Comparison of ENCODE assay signal across 9 mouse cellular contexts in the genomic region with DNA sequence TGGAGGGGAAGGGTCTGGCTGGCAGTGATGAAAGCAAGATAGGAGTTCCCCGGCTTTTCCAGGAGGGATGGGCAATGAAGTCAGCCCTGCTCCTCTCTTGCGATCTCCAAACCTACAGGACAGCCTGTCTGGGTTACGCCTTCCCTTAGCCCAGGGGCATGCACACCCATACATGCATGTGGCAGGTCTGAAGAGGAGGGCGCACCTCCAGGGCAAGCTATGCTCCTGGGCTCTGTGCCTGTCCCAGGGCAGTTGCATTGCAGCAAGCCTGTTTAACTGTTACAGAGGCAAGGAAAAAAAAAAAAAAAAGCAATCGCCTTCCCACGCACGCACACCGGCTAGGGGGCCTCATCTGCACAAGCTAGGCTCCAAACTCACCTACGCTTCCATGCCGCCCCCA.
A peak's percentile ranks its signal among the peaks of the same experiment; 100 is the strongest.
DNase-seq lines count a peak whose midpoint lies in the region; ATAC-seq lines count a peak whose summit lies in the region.
"Had no signal": no experiment of that assay in that cellular context is flagged by ENCODE, and none has a peak within 500 bp of the region (broad histone marks: within the 10 kb centered on the region; RNA-seq: fewer than 3 reads in every experiment).

No protein-coding gene starts in this region.

- no peaks in the 10 kb centered on the region for H3K9me3 ChIP-seq in intestine, embryonic 16.5 days (ENCODE audit: control insufficient read depth, low read length)
- no peaks in the 10 kb centered on the region for H3K9me3 ChIP-seq in midbrain, embryonic 13.5 days

- DNase-seq in cerebellum, postnatal 10 days = peak; percentile 5 to 12
- no peak for DNase-seq in cerebellum, adult 9-10 months
- DNase-seq in thymus, adult 18-20 months = peak; percentile 5 to 13
- DNase-seq in thymus, postnatal 0 days (ENCODE audit: low spot score) = no peak
- peak; percentile 2 to 4 for DNase-seq in thymus, postnatal 10 days (ENCODE audit: low spot score in 2 of 2)
- DNase-seq in gastrocnemius, postnatal 25 days = no peak

- H3K27me3 ChIP-seq in intestine, embryonic 16.5 days (replicated peaks; ENCODE audit: control insufficient read depth, insufficient read depth, low read length) = peaks cover 6% of the 10 kb centered on the region; the same call in 1 of the 2 replicates
- H3K27me3 ChIP-seq in midbrain, embryonic 13.5 days = no peaks in the 10 kb centered on the region
- H3K27me3 ChIP-seq: CH12.LX had no signal

- WGBS in intestine, embryonic 16.5 days = 20% methylated on average over 9 of the region's 10 CpGs
- 43% methylated on average over 10 of the region's 10 CpGs for WGBS in midbrain, embryonic 13.5 days

- H3K4me2 ChIP-seq in intestine, embryonic 16.5 days (ENCODE audit: low read depth, low read length) = peak overlapping the region; percentile 70
- peak overlapping the region; percentile 69 for H3K4me2 ChIP-seq in midbrain, embryonic 13.5 days (replicated peaks)

- no peaks in the 10 kb centered on the region for H3K36me3 ChIP-seq in intestine, embryonic 16.5 days (ENCODE audit: control insufficient read depth, insufficient read depth, low read length)
- H3K36me3 ChIP-seq in midbrain, embryonic 13.5 days = no peaks in the 10 kb centered on the region

- no peak for ATAC-seq in intestine, embryonic 16.5 days
- ATAC-seq in midbrain, embryonic 13.5 days = peak; percentile 59

- no peaks in the 10 kb centered on the region for H3K4me1 ChIP-seq in intestine, embryonic 16.5 days (ENCODE audit: control insufficient read depth, insufficient read depth, low read length)
- peaks cover 6% of the 10 kb centered on the region for H3K4me1 ChIP-seq in midbrain, embryonic 13.5 days (replicated peaks)

- H3K9ac ChIP-seq in intestine, embryonic 16.5 days (ENCODE audit: low read depth, low read length) = peak overlapping the region; percentile 55; the same call in 1 of the 2 replicates
- peak overlapping the region; percentile 67; the same call in 1 of the 2 replicates for H3K9ac ChIP-seq in midbrain, embryonic 13.5 days (replicated peaks)

- H3K4me3 ChIP-seq in intestine, embryonic 16.5 days (ENCODE audit: low read length) = peak overlapping the region; percentile 56
- peak overlapping the region; percentile 58 for H3K4me3 ChIP-seq in midbrain, embryonic 13.5 days (replicated peaks)

- no peak overlapping the region for H3K27ac ChIP-seq in intestine, embryonic 16.5 days (ENCODE audit: low read length)
- H3K27ac ChIP-seq in midbrain, embryonic 13.5 days = no peak overlapping the region

Comparison
In these comparisons a context has a peak if more than half of its experiments do, and no peak if none do; other contexts are left out.
1. DNase-seq: peak in cerebellum, postnatal 10 days (2 of 2), thymus, adult 18-20 months (2 of 2) and thymus, postnatal 10 days (2 of 2); none in cerebellum, adult 9-10 months (single experiment), thymus, postnatal 0 days (single experiment) and gastrocnemius, postnatal 25 days (single experiment).